34 mouse cellular contexts compared by ENCODE assay signal in genomic region chr8:119668447-119668846, GRCm38 (mm10). TPM values are rescaled to one million over a fixed set of nuclear protein-coding genes. Genes with fewer than 3 reads are reported as not detected.
DNase-seq lines count a peak whose midpoint lies in the region; ATAC-seq and TF ChIP-seq lines count a peak whose summit lies in the region.
"Had no signal": no experiment of that assay in that cellular context is flagged by ENCODE, and none has a peak within 500 bp of the region (broad histone marks: within the 10 kb centered on the region; RNA-seq: fewer than 3 reads in every experiment).

No protein-coding gene starts in this region.

- TF ChIP-seq CTCF in lung, postnatal 0 days (IDR thresholded peaks at IDR 0.05), result no peak

- DNase-seq in forebrain, embryonic 10.5 days (ENCODE audit: extremely low spot score, low spot score), result no peak
- DNase-seq in lung, postnatal 0 days (ENCODE audit: low spot score), result peak; percentile 35
- DNase-seq in lung, postnatal 25 days (ENCODE audit: low spot score), result no peak
- DNase-seq in spleen, adult 18-20 months, result no peak
- DNase-seq: cerebellum, adult 11-12 months; cerebellum, adult 9-11 months; embryo, embryonic 11 days; gastrocnemius, postnatal 36 days; heart, adult 18-20 months; heart, postnatal 4 days; kidney, postnatal 14 days; layer of hippocampus, adult 9-11 months; liver, postnatal 0 days; right cerebral cortex, adult 18-20 months; right cerebral cortex, postnatal 4 days; thymus, adult 2 months; thymus, postnatal 36 days had no signal

- H3K4me1 ChIP-seq in forebrain, embryonic 10.5 days, result peaks cover 48% of the 10 kb centered on the region
- H3K4me1 ChIP-seq in forebrain, embryonic 12.5 days, result peaks cover 14% of the 10 kb centered on the region
- H3K4me1 ChIP-seq in lung, postnatal 0 days (ENCODE audit: insufficient read depth, low read depth, low read length), result peaks cover 13% of the 10 kb centered on the region
- H3K4me1 ChIP-seq in intestine, embryonic 16.5 days (ENCODE audit: control insufficient read depth, insufficient read depth, low read length), result peaks cover 41% of the 10 kb centered on the region
- peaks cover 40% of the 10 kb centered on the region for H3K4me1 ChIP-seq in stomach, embryonic 16.5 days (ENCODE audit: control insufficient read depth, insufficient read depth, low read length)
- H3K4me1 ChIP-seq: forebrain, embryonic 13.5 days; liver, embryonic 12.5 days; neural tube, embryonic 12.5 days had no signal

- H3K9me3 ChIP-seq in forebrain, embryonic 10.5 days, result no peaks in the 10 kb centered on the region
- H3K9me3 ChIP-seq in forebrain, embryonic 12.5 days, result no peaks in the 10 kb centered on the region
- no peaks in the 10 kb centered on the region for H3K9me3 ChIP-seq in lung, postnatal 0 days (ENCODE audit: low read length)
- no peaks in the 10 kb centered on the region for H3K9me3 ChIP-seq in intestine, embryonic 16.5 days (ENCODE audit: control insufficient read depth, low read length)
- no peaks in the 10 kb centered on the region for H3K9me3 ChIP-seq in stomach, embryonic 16.5 days (replicated peaks; ENCODE audit: control insufficient read depth, low read length)
- H3K9me3 ChIP-seq: embryonic facial prominence, embryonic 13.5 days; forebrain, embryonic 13.5 days; heart, embryonic 12.5 days; liver, embryonic 12.5 days; neural tube, embryonic 12.5 days had no signal

- TF ChIP-seq EP300 in lung, postnatal 0 days (IDR thresholded peaks at IDR 0.05), result peak; percentile 40; the same call in 1 of the 2 replicates

- H3K36me3 ChIP-seq in forebrain, embryonic 10.5 days (replicated peaks), result no peaks in the 10 kb centered on the region
- H3K36me3 ChIP-seq in forebrain, embryonic 12.5 days (replicated peaks), result no peaks in the 10 kb centered on the region
- H3K36me3 ChIP-seq in lung, postnatal 0 days (ENCODE audit: insufficient read depth, low read length), result no peaks in the 10 kb centered on the region
- H3K36me3 ChIP-seq in intestine, embryonic 16.5 days (ENCODE audit: control insufficient read depth, insufficient read depth, low read length), result no peaks in the 10 kb centered on the region
- no peaks in the 10 kb centered on the region for H3K36me3 ChIP-seq in stomach, embryonic 16.5 days (ENCODE audit: control insufficient read depth, insufficient read depth, low read length)
- H3K36me3 ChIP-seq: embryonic facial prominence, embryonic 13.5 days; heart, embryonic 12.5 days; liver, embryonic 12.5 days; neural tube, embryonic 12.5 days had no signal

- 0 out of 2 replicates have a peak overlapping the region, but pooled peaks have one; percentile 18 for H3K27ac ChIP-seq in forebrain, embryonic 10.5 days
- H3K27ac ChIP-seq in forebrain, embryonic 12.5 days, result no peak overlapping the region
- H3K27ac ChIP-seq in lung, postnatal 0 days (ENCODE audit: low read length), result peak overlapping the region; percentile 95; the same call in 1 of the 2 replicates
- peak overlapping the region; percentile 34 for H3K27ac ChIP-seq in intestine, embryonic 16.5 days (ENCODE audit: low read length)
- H3K27ac ChIP-seq in stomach, embryonic 16.5 days (ENCODE audit: low read length), result peak overlapping the region; percentile 54
- H3K27ac ChIP-seq: embryonic facial prominence, embryonic 13.5 days; forebrain, embryonic 13.5 days; hindbrain, embryonic 14.5 days; liver, embryonic 12.5 days; macrophage; neural tube, embryonic 12.5 days had no signal

- no peak overlapping the region for H3K4me3 ChIP-seq in forebrain, embryonic 10.5 days
- no peak overlapping the region for H3K4me3 ChIP-seq in forebrain, embryonic 12.5 days (replicated peaks)
- no peak overlapping the region for H3K4me3 ChIP-seq in lung, postnatal 0 days (ENCODE audit: low read depth, low read length)
- no peak overlapping the region for H3K4me3 ChIP-seq in intestine, embryonic 16.5 days (ENCODE audit: low read length)
- no peak overlapping the region for H3K4me3 ChIP-seq in stomach, embryonic 16.5 days (replicated peaks; ENCODE audit: low read length)
- H3K4me3 ChIP-seq: embryonic facial prominence, embryonic 13.5 days; forebrain, embryonic 13.5 days; heart, embryonic 12.5 days; liver, embryonic 12.5 days; myocyte; neural tube, embryonic 12.5 days had no signal

- no peak overlapping the region for H3K9ac ChIP-seq in forebrain, embryonic 12.5 days
- no peak overlapping the region for H3K9ac ChIP-seq in lung, postnatal 0 days (replicated peaks; ENCODE audit: low read depth)
- H3K9ac ChIP-seq in intestine, embryonic 16.5 days (ENCODE audit: low read depth, low read length), result 0 out of 2 replicates have a peak overlapping the region, but pooled peaks have one; percentile 29
- no peak overlapping the region for H3K9ac ChIP-seq in stomach, embryonic 16.5 days (ENCODE audit: low read length)
- H3K9ac ChIP-seq: embryonic facial prominence, embryonic 13.5 days; forebrain, embryonic 13.5 days; heart, embryonic 12.5 days; hindbrain, embryonic 14.5 days; liver, embryonic 12.5 days; liver, postnatal 0 days; neural tube, embryonic 12.5 days had no signal

- peaks cover 25% of the 10 kb centered on the region for H3K27me3 ChIP-seq in forebrain, embryonic 10.5 days (ENCODE audit: poor library complexity, severe bottlenecking)
- H3K27me3 ChIP-seq in forebrain, embryonic 12.5 days, result peaks cover 13% of the 10 kb centered on the region; the same call in 1 of the 2 replicates
- H3K27me3 ChIP-seq in lung, postnatal 0 days (replicated peaks; ENCODE audit: insufficient read depth, low read length), result no peaks in the 10 kb centered on the region
- no peaks in the 10 kb centered on the region for H3K27me3 ChIP-seq in intestine, embryonic 16.5 days (replicated peaks; ENCODE audit: control insufficient read depth, insufficient read depth, low read length)
- no peaks in the 10 kb centered on the region for H3K27me3 ChIP-seq in stomach, embryonic 16.5 days (ENCODE audit: control insufficient read depth, insufficient read depth, low read length)

- ATAC-seq in forebrain, embryonic 12.5 days (ENCODE audit: low FRiP score), result no peak
- no peak for ATAC-seq in lung, postnatal 0 days
- peak; percentile 78 for ATAC-seq in intestine, embryonic 16.5 days
- peak; percentile 54; the same call in 1 of the 2 replicates for ATAC-seq in stomach, embryonic 16.5 days (ENCODE audit: insufficient read depth, low FRiP score)
- ATAC-seq: CD4-positive, CD25-positive, alpha-beta regulatory T cell, adult 4 months; forebrain, embryonic 13.5 days; inflammation-experienced regulatory T-cells, adult 6 months; liver, embryonic 12.5 days; liver, postnatal 0 days had no signal

- no peak overlapping the region for H3K4me2 ChIP-seq in forebrain, embryonic 12.5 days
- H3K4me2 ChIP-seq in lung, postnatal 0 days (replicated peaks; ENCODE audit: low read depth, low read length), result 0 out of 2 replicates have a peak overlapping the region, but pooled peaks have one; percentile 46
- no peak overlapping the region for H3K4me2 ChIP-seq in intestine, embryonic 16.5 days (ENCODE audit: low read depth, low read length)
- H3K4me2 ChIP-seq in stomach, embryonic 16.5 days (ENCODE audit: low read depth, low read length), result 0 out of 2 replicates have a peak overlapping the region, but pooled peaks have one; percentile 12
- H3K4me2 ChIP-seq: embryonic facial prominence, embryonic 13.5 days; forebrain, embryonic 13.5 days; heart, embryonic 12.5 days; hindbrain, embryonic 14.5 days; liver, embryonic 12.5 days; neural tube, embryonic 12.5 days had no signal

- WGBS in forebrain, embryonic 10.5 days, result 62% methylated on average over 9 of the region's 9 CpGs
- 54% methylated on average over 9 of the region's 9 CpGs for WGBS in forebrain, embryonic 12.5 days
- 59% methylated on average over 8 of the region's 9 CpGs for WGBS in lung, postnatal 0 days
- 56% methylated on average over 9 of the region's 9 CpGs for WGBS in intestine, embryonic 16.5 days
- 65% methylated on average over 9 of the region's 9 CpGs for WGBS in stomach, embryonic 16.5 days

RNA-seq across cellular contexts. Expression of gene Wfdc1, which starts 2.3 kb away (rescaled TPM):
- polyA plus RNA-seq in forebrain, embryonic 10.5 days (2016; fragmentation: Nextera tagmentation; extraction: Ambion mirVana), result 2.7 and 3.7 TPM in 2 replicates
- polyA plus RNA-seq in forebrain, embryonic 12.5 days (2016; fragmentation: Nextera tagmentation; extraction: Ambion mirVana), result 0.47 and 1.0 TPM in 2 replicates
- 130 and 164 TPM in 2 replicates for polyA plus RNA-seq in lung, postnatal 0 days (2015; fragmentation: Nextera tagmentation; extraction: Ambion mirVana)
- 4.6 and 5.4 TPM in 2 replicates for polyA plus RNA-seq in intestine, embryonic 16.5 days (2015; fragmentation: Nextera tagmentation; extraction: Ambion mirVana)
- 33.9 and 38.6 TPM in 2 replicates for polyA plus RNA-seq in stomach, embryonic 16.5 days (2015; fragmentation: Nextera tagmentation; extraction: Ambion mirVana)
- polyA plus RNA-seq: CD4-positive, CD25-positive, alpha-beta regulatory T cell, adult 4 months; inflammation-experienced regulatory T-cells, adult 6 months; macrophage had no signal

RNA-seq across cellular contexts. Expression of gene Atp2c2, which starts 31.4 kb away (rescaled TPM):
- 1.5 and 1.6 TPM in 2 replicates for polyA plus RNA-seq in forebrain, embryonic 10.5 days (2016; fragmentation: Nextera tagmentation; extraction: Ambion mirVana)
- 0.26 and 0.87 TPM in 2 replicates for polyA plus RNA-seq in forebrain, embryonic 12.5 days (2016; fragmentation: Nextera tagmentation; extraction: Ambion mirVana)
- 1.5 and 2.1 TPM in 2 replicates for polyA plus RNA-seq in lung, postnatal 0 days (2015; fragmentation: Nextera tagmentation; extraction: Ambion mirVana)
- polyA plus RNA-seq in intestine, embryonic 16.5 days (2015; fragmentation: Nextera tagmentation; extraction: Ambion mirVana), result 6.4 and 6.8 TPM in 2 replicates
- polyA plus RNA-seq in stomach, embryonic 16.5 days (2015; fragmentation: Nextera tagmentation; extraction: Ambion mirVana), result 10.8 and 15.9 TPM in 2 replicates
- polyA plus RNA-seq: forebrain, embryonic 13.5 days; inflammation-experienced regulatory T-cells, adult 6 months; macrophage had no signal

RNA-seq across cellular contexts. Expression of gene Kcng4, which starts 33.0 kb away (rescaled TPM):
- 0.10 and 0.11 TPM in 2 replicates for polyA plus RNA-seq in forebrain, embryonic 10.5 days (2016; fragmentation: Nextera tagmentation; extraction: Ambion mirVana)
- 0.06 and 0.08 TPM in 2 replicates for polyA plus RNA-seq in forebrain, embryonic 12.5 days (2016; fragmentation: Nextera tagmentation; extraction: Ambion mirVana)
- 0.07 and 0.08 TPM in 2 replicates for polyA plus RNA-seq in lung, postnatal 0 days (2015; fragmentation: Nextera tagmentation; extraction: Ambion mirVana)
- 0.23 TPM in 2 replicates for polyA plus RNA-seq in intestine, embryonic 16.5 days (2015; fragmentation: Nextera tagmentation; extraction: Ambion mirVana)
- 0.10 and 0.18 TPM in 2 replicates for polyA plus RNA-seq in stomach, embryonic 16.5 days (2015; fragmentation: Nextera tagmentation; extraction: Ambion mirVana)
- polyA plus RNA-seq: CD4-positive, CD25-positive, alpha-beta regulatory T cell, adult 4 months; heart, embryonic 12.5 days; inflammation-experienced regulatory T-cells, adult 6 months; liver, embryonic 12.5 days; liver, postnatal 0 days; macrophage; myocyte had no signal

RNA-seq across cellular contexts. Expression of gene Adad2, which starts 55.9 kb away (rescaled TPM):
- 0.10 and 0.16 TPM in 2 replicates for polyA plus RNA-seq in forebrain, embryonic 10.5 days (2016; fragmentation: Nextera tagmentation; extraction: Ambion mirVana)
- 0.09 and 0.13 TPM in 2 replicates for polyA plus RNA-seq in forebrain, embryonic 12.5 days (2016; fragmentation: Nextera tagmentation; extraction: Ambion mirVana)
- polyA plus RNA-seq in lung, postnatal 0 days (2015; fragmentation: Nextera tagmentation; extraction: Ambion mirVana), result not detected in 2 replicates
- polyA plus RNA-seq in intestine, embryonic 16.5 days (2015; fragmentation: Nextera tagmentation; extraction: Ambion mirVana), result 0.09 TPM in 1 of 2 replicates, not detected in the other
- 0.06 TPM in 1 of 2 replicates, not detected in the other for polyA plus RNA-seq in stomach, embryonic 16.5 days (2015; fragmentation: Nextera tagmentation; extraction: Ambion mirVana)
- polyA plus RNA-seq: CD4-positive, CD25-positive, alpha-beta regulatory T cell, adult 4 months; embryonic facial prominence, embryonic 13.5 days; forebrain, embryonic 13.5 days; heart, embryonic 12.5 days; heart, postnatal 0 days; hindbrain, embryonic 14.5 days; inflammation-experienced regulatory T-cells, adult 6 months; kidney, embryonic 14.5 days; liver, embryonic 12.5 days; liver, postnatal 0 days; lung, embryonic 16.5 days; macrophage; myocyte; stomach, embryonic 14.5 days had no signal

Comparison
In these comparisons a context has a peak if more than half of its experiments do, and no peak if none do; other contexts are left out.
1. ATAC-seq: peak in intestine, embryonic 16.5 days (single experiment) and stomach, embryonic 16.5 days (single experiment); none in forebrain, embryonic 12.5 days (single experiment) and lung, postnatal 0 days (single experiment).
2. H3K4me2 ChIP-seq: peak in lung, postnatal 0 days (single experiment) and stomach, embryonic 16.5 days (single experiment); none in forebrain, embryonic 12.5 days (single experiment) and intestine, embryonic 16.5 days (single experiment).